Mouse (Mus musculus) liver, embryonic 14.5 days (tissue): ENCODE results near the gene AI661453.

Experiments used
- CTCF ChIP-seq: IDR thresholded peaks from 2 replicates; pipeline ENCODE4 v1.5.1; 2016; ENCODE audit warnings: antibody characterized with exemption, low read depth, control low read depth
- EP300 ChIP-seq: IDR thresholded peaks from 2 replicates; pipeline ENCODE4 v1.6.1; 2016; ENCODE audit warnings: antibody characterized with exemption, low read depth

- TF ChIP-seq CTCF (no peak), EP300 (no peak)
Measured at GRCm38 (mm10) chr17:47461688-47462087, 25.3 kb downstream of the AI661453 start.
